Mouse (Mus musculus) spleen, adult 2 months (tissue): ENCODE results near the gene Cped1.

Experiments
- CTCF ChIP-seq: fragments of 200-500 bp; IDR thresholded peaks from 2 replicates; pipeline ENCODE4 v1.5.1; 2011; ENCODE audit warnings: mild to moderate bottlenecking, inconsistent platforms; ENCODE audit not compliant: insufficient read depth, insufficient read length, insufficient replicate concordance; ENCODE audit errors: extremely low read depth
- POLR2A ChIP-seq: fragments of 200-500 bp; IDR thresholded peaks from 2 replicates; pipeline ENCODE4 v1.6.1; 2011; ENCODE audit warnings: low read depth, low read length, inconsistent platforms

- TF ChIP-seq CTCF, result no peak
- no peak for TF ChIP-seq POLR2A
Measured at GRCm38 (mm10) chr6:22024168-22024567, 38.5 kb downstream of the Cped1 start.
